Mouse (Mus musculus): ENCODE data around the gene Mical2.

Gene Mical2

GRCm38 (mm10) chr7:112225615-112226262 is at the start of gene Mical2:
TSS of gene Mical2 (plus strand) at chr7:112225856.
- peak; percentile 73 for DNase-seq (ENCODE audit: low read depth, low spot score)

GRCm38 (mm10) chr7:112176627-112177026 is 49.0 kb upstream of the Mical2 start:
- no peak for DNase-seq (ENCODE audit: low read depth, low spot score)

GRCm38 (mm10) chr7:112180235-112180705 is 45.4 kb upstream of the Mical2 start:
- DNase-seq (ENCODE audit: low read depth, low spot score), result peak; percentile 72

GRCm38 (mm10) chr7:112183258-112183841 is 42.3 kb upstream of the Mical2 start:
- DNase-seq (ENCODE audit: low read depth, low spot score), result peak; percentile 83

DNA sequence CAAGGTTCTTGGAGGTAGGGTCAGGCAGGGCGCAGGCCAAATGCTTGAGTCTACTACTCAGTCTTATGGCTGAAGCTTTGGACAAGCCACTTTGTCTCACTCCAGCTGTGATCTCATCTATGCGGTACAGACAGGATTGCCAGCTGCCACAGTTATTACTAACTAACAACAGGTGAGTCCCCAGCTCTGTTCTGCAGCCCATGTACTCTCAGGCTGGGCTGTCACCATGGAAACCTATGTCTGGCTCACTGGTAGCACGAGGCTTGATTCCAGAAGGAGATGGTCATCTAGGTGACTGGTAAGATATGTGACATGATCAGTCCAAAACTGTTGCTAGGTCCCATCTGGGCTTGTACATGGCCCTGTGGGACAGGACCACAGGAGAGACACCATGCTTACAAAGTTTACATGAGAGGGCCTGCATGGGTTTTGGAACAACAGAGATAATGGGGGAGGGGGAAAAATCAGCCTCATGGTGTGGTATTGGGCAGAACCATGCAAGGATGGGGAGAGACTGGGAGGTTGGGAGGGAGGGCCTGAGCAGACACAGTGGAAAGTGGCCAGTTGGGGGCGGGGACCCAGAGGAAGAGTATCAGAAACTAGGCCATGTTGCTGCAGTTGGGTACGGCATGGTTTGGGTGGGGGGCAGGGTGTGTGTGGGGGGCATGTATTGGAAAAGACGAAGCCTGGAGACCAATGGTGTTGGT is 41.0 kb upstream of the Mical2 start:
- DNase-seq (ENCODE audit: low read depth, low spot score), result no peak

DNA sequence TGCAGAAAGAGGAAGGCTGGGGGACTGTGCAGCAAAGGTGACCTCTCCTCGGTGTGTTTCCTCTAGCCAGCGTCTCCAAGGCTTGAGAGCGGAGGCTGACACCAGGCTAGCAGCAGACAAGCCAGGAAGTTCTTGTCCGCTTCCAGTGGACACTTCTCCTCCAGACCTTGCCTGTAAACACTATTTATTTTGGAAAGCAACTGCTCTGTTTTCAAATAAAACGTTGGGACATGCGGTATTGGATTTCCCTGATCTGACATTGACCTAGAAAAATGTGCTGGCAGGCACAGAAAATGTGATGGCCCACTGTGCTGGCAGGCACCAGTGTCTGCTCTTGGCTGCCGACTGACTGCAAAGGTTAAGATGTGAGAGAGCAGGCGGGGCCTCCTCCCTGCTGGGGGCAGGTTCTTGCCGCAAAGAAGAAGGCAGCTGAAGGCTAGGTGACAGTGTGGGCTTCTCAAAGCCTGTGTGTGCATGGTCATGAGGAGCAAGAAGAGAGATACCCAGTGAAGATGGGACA is 40.4 kb upstream of the Mical2 start:
- DNase-seq (ENCODE audit: low read depth, low spot score), result no peak

DNA sequence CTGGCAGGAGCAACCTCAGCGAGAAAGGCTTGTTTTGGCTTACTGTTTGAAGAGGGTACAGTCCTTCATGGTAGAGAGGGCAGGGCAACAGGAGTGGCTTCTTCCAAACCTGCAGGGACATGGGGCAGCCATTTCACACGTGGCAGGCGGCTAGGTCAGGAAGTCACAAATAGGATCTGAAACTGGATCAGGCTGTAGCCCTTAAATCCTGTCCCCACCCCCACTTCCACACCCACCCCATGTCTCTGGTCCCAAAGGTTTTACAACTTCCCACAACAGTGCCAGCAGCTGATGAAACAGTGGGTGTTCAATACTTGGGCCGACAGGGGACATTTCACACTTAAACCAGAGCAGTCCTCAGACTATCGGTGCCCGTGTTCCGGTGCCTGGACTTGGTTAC is 38.8 kb upstream of the Mical2 start:
- DNase-seq (ENCODE audit: low read depth, low spot score), result no peak

- DNase-seq (ENCODE audit: low read depth, low spot score), result no peak
Observed at GRCm38 (mm10) chr7:112187536-112188459, 37.9 kb upstream of the Mical2 start.

DNA sequence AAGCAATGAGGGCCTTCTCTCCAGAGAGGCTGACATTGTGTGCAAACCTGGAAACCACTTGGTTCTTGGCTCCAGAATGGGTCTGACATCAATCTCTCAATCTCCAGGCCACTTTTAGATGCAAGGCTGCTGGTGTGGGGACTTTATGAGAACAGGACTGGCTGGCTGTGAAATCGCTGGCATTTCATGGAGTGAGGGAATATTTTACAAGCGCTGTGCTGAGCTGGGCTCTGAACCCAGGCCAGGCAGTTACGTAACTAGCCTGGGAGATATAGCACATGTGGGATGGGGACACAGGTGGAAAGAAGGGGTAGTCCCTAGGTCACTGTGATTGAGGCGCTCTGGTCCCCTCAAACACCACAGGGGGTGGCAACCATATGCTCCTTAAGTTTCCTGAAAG is 33.4 kb upstream of the Mical2 start:
- DNase-seq (ENCODE audit: low read depth, low spot score), result no peak

- no peak for DNase-seq (ENCODE audit: low read depth, low spot score)
Observed at GRCm38 (mm10) chr7:112192778-112193177, 32.9 kb upstream of the Mical2 start.

DNA sequence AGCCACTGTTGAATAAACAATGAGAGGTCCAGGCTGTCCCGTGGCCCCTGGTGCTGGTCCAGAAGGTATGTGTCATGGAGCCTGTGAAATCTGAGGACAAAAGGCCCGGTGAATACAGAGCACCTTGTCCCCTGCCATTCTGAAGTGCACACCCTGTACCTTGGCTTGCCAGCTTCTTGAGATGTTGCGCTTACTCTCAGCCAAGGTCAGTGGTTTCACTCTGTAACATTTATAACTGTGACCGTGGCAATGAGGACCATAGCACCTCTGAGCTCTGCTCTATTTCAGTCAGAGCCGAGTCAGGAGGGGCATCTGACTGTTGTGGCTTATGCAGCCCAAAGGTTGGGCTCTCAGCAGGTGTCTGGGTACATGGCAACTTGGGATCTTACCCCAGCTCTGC is 31.4 kb upstream of the Mical2 start:
- no peak for DNase-seq (ENCODE audit: low read depth, low spot score)

DNA sequence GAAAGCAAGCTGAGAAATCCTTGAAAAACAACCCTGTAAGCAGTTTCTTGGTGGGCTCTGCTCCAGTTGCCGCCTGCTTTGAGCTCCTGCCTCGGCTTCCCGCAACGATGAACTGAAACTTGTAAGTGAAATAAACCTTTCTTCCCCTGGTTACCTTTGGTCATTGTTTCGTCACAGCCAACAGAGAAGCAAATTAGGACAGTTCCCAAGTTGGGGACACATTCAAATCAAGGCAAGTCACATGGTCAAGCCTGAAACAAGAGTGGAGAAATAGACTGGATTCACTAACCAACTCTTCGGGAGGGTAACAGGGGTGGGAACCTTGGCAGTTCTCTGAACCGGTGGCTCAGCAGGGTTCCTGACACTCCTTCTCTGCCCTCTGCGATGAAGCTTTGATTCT is 28.2 kb upstream of the Mical2 start:
- DNase-seq (ENCODE audit: low read depth, low spot score), result no peak

- no peak for DNase-seq (ENCODE audit: low read depth, low spot score)
Observed at GRCm38 (mm10) chr7:112199343-112199742, 26.3 kb upstream of the Mical2 start.

GRCm38 (mm10) chr7:112200761-112201160 is 24.9 kb upstream of the Mical2 start:
- no peak for DNase-seq (ENCODE audit: low read depth, low spot score)

GRCm38 (mm10) chr7:112202194-112202593 is 23.5 kb upstream of the Mical2 start:
- DNase-seq (ENCODE audit: low read depth, low spot score), result no peak

GRCm38 (mm10) chr7:112202843-112203242 is 22.8 kb upstream of the Mical2 start:
- DNase-seq (ENCODE audit: low read depth, low spot score), result no peak

- no peak for DNase-seq (ENCODE audit: low read depth, low spot score)
Observed at GRCm38 (mm10) chr7:112203937-112204336, 21.7 kb upstream of the Mical2 start.

DNA sequence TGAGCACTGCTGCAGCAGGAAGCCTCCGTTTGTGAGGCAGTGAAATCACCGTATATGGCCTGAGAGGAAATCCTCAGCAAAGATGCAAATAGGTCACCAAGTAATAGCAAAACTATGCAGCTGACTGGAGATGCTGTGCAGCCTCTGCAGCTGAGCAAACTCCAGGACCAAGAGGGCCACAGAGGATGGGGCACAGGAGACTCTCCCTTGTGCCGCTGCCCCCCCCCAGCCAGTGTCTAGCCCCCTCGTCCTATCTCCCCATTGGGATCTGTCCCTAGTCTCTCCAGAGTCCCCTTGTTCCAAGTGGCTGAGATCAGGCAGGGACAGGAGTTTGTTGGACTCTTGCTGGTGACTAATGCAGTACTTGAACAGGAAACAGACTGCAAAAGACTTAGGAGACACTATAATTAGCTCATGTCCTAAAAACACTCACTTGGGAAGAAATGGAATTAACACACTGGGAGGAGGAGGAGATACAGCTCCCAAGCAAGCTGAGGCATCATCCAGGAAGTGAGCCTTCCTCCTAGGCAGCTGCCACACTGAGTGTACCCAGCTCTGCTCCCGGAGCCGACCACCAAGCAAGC is 21.2 kb upstream of the Mical2 start:
- no peak for DNase-seq (ENCODE audit: low read depth, low spot score)

GRCm38 (mm10) chr7:112205513-112205912 is 20.1 kb upstream of the Mical2 start:
- no peak for DNase-seq (ENCODE audit: low read depth, low spot score)

- DNase-seq (ENCODE audit: low read depth, low spot score), result no peak
Observed at GRCm38 (mm10) chr7:112207717-112208116, 17.9 kb upstream of the Mical2 start.
